Mouse (Mus musculus) c-Kit-positive CD71-negative TER-119-negative erythroid progenitor cells, embryonic 14.5 days (primary cell): ENCODE results near the gene Cfap45.

ENCODE experiments used
- DNase-seq: peaks from one replicate; pipeline ENCODE4 v3.0.0-alpha.2; 2013; ENCODE audit warnings: low read depth

Cfap45 gene

GRCm38 (mm10) chr1:172518013-172518412 is 2.6 kb upstream of the Cfap45 start:
- no peak for DNase-seq

- no peak for DNase-seq
Observed at GRCm38 (mm10) chr1:172519644-172520043, 957 bp upstream of the Cfap45 start.

- no peak for DNase-seq
Observed at GRCm38 (mm10) chr1:172522524-172522923, 1.9 kb downstream of the Cfap45 start.

GRCm38 (mm10) chr1:172523699-172524101 is 3.1 kb downstream of the Cfap45 start:
- DNase-seq, result no peak

- no peak for DNase-seq
Observed at GRCm38 (mm10) chr1:172525027-172525764, 4.6 kb downstream of the Cfap45 start.

- no peak for DNase-seq
Observed at GRCm38 (mm10) chr1:172525971-172526370, 5.4 kb downstream of the Cfap45 start.

- DNase-seq, result no peak
Observed at GRCm38 (mm10) chr1:172526380-172527081, 5.9 kb downstream of the Cfap45 start.

- no peak for DNase-seq
Observed at GRCm38 (mm10) chr1:172527431-172527830, 6.8 kb downstream of the Cfap45 start.

- peak; percentile 88 for DNase-seq
Observed at GRCm38 (mm10) chr1:172528701-172529100, 8.1 kb downstream of the Cfap45 start.

- no peak for DNase-seq
Observed at GRCm38 (mm10) chr1:172530544-172531220, 10.1 kb downstream of the Cfap45 start.

GRCm38 (mm10) chr1:172532551-172532950 is 11.9 kb downstream of the Cfap45 start:
- no peak for DNase-seq

- DNase-seq, result no peak
Observed at GRCm38 (mm10) chr1:172535116-172535515, 14.5 kb downstream of the Cfap45 start.

GRCm38 (mm10) chr1:172539827-172540226 is 19.2 kb downstream of the Cfap45 start:
- DNase-seq, result no peak

- DNase-seq, result no peak
Observed at GRCm38 (mm10) chr1:172540283-172540820, 19.8 kb downstream of the Cfap45 start.

- no peak for DNase-seq
Observed at GRCm38 (mm10) chr1:172546062-172546461, 25.5 kb downstream of the Cfap45 start.

- DNase-seq, result no peak
Observed at GRCm38 (mm10) chr1:172548501-172548900, 27.9 kb downstream of the Cfap45 start.

- no peak for DNase-seq
Observed at GRCm38 (mm10) chr1:172549314-172549713, 28.7 kb downstream of the Cfap45 start.

GRCm38 (mm10) chr1:172549717-172550116 is 29.1 kb downstream of the Cfap45 start:
- no peak for DNase-seq

- DNase-seq, result no peak
Observed at GRCm38 (mm10) chr1:172550551-172550951, 29.9 kb downstream of the Cfap45 start.

GRCm38 (mm10) chr1:172551009-172551408 is 30.4 kb downstream of the Cfap45 start:
- no peak for DNase-seq

GRCm38 (mm10) chr1:172552623-172553022 is 32.0 kb downstream of the Cfap45 start:
- DNase-seq, result no peak

- no peak for DNase-seq
Observed at GRCm38 (mm10) chr1:172555638-172556037, 35.0 kb downstream of the Cfap45 start, which contains the start of gene Vsig8. Gene Vsig8 (plus strand): TSS chr1:172555938.
